Mouse (Mus musculus): ENCODE data around the gene Hck.

The Hck gene

GRCm38 (mm10) chr2:153108313-153109264 lies at the start of gene Hck:
Hck (plus strand) TSS chr2:153108468.
- 5% methylated on average over 52 of the region's 52 CpGs for WGBS

- 86% methylated on average over 7 of the region's 7 CpGs for WGBS
Observed at GRCm38 (mm10) chr2:153060216-153060615, 48.1 kb upstream of the Hck start.

GRCm38 (mm10) chr2:153063394-153063793 lies 44.9 kb upstream of the Hck start:
- WGBS = 48% methylated on average over 3 of the region's 3 CpGs

GRCm38 (mm10) chr2:153064190-153064970 lies 43.9 kb upstream of the Hck start:
- 73% methylated on average over 9 of the region's 9 CpGs for WGBS

- WGBS = 67% methylated on average over 12 of the region's 12 CpGs
Observed at GRCm38 (mm10) chr2:153065747-153066508, 42.3 kb upstream of the Hck start, which contains the start of gene Ccm2l. Ccm2l (plus strand) TSS chr2:153065955.

- 70% methylated on average over 6 of the region's 6 CpGs for WGBS
Observed at GRCm38 (mm10) chr2:153066991-153067390, 41.3 kb upstream of the Hck start.

- 21% methylated on average over 23 of the region's 23 CpGs for WGBS
Observed at GRCm38 (mm10) chr2:153070762-153071490, 37.3 kb upstream of the Hck start.

- 14% methylated on average over 67 of the region's 67 CpGs for WGBS
Observed at GRCm38 (mm10) chr2:153071491-153072184, 36.6 kb upstream of the Hck start.

- 92% methylated on average over 10 of the region's 10 CpGs for WGBS
Observed at GRCm38 (mm10) chr2:153074651-153075050, 33.6 kb upstream of the Hck start.

- WGBS = 79% methylated on average over 2 of the region's 2 CpGs
Observed at GRCm38 (mm10) chr2:153075961-153076360, 32.3 kb upstream of the Hck start.

GRCm38 (mm10) chr2:153080841-153081523 lies 27.3 kb upstream of the Hck start:
- 42% methylated on average over 32 of the region's 32 CpGs for WGBS

GRCm38 (mm10) chr2:153081866-153082265 lies 26.4 kb upstream of the Hck start:
- WGBS = 86% methylated on average over 6 of the region's 6 CpGs

GRCm38 (mm10) chr2:153083275-153083674 lies 25.0 kb upstream of the Hck start:
- 71% methylated on average over 8 of the region's 8 CpGs for WGBS

GRCm38 (mm10) chr2:153083824-153084223 lies 24.4 kb upstream of the Hck start:
- WGBS = 80% methylated on average over 4 of the region's 4 CpGs

- WGBS = 58% methylated on average over 7 of the region's 7 CpGs
Observed at GRCm38 (mm10) chr2:153084261-153084976, 23.8 kb upstream of the Hck start.

GRCm38 (mm10) chr2:153085556-153085955 lies 22.7 kb upstream of the Hck start:
- WGBS = 94% methylated on average over 6 of the region's 6 CpGs

GRCm38 (mm10) chr2:153086166-153086565 lies 22.1 kb upstream of the Hck start:
- 90% methylated on average over 4 of the region's 4 CpGs for WGBS

- WGBS = 57% methylated on average over 10 of the region's 10 CpGs
Observed at GRCm38 (mm10) chr2:153087091-153087490, 21.2 kb upstream of the Hck start.

- 60% methylated on average over 2 of the region's 2 CpGs for WGBS
Observed at GRCm38 (mm10) chr2:153089316-153089715, 19.0 kb upstream of the Hck start.
